Mouse (Mus musculus) brain, embryonic 14.5 days (tissue): Measurements from ENCODE around the gene Thsd7b.

ENCODE experiments used
- CTCF ChIP-seq: fragments of 200-500 bp; IDR thresholded peaks from 2 replicates; pipeline ENCODE4 v1.5.1; 2012; ENCODE audit warnings: inconsistent platforms, mild to moderate bottlenecking, moderate library complexity, borderline replicate concordance; ENCODE audit not compliant: insufficient read depth, insufficient read length; ENCODE audit errors: extremely low read depth
- POLR2A ChIP-seq: fragments of 200-500 bp; IDR thresholded peaks from 2 replicates; pipeline ENCODE4 v1.6.1; 2012; ENCODE audit warnings: mild to moderate bottlenecking, inconsistent platforms, borderline replicate concordance; ENCODE audit not compliant: poor library complexity, insufficient read depth, insufficient read length, severe bottlenecking; ENCODE audit errors: extremely low read depth

DNA sequence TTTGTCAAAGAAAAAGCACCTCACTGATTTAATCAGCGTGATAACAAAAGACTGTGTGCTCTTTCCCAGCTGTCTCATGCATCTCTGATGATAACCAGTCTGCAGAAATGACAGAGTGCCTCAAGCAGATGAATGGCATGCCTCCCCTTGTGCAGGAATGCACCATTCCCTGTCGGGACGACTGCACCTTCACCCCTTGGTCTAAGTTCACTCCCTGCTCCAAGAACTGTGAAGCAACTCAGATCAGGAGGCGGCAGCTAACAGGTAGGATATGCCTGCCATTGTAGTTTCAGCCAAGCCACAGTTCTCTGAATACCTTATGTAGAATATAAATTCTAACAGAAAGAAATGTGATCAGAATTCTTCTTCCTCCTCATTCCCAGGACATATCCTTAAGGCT lies 642.4 kb downstream of the Thsd7b start:
- TF ChIP-seq CTCF (no peak), POLR2A (no peak)
